29 mouse cellular contexts compared by ENCODE assay signal in the genomic region with DNA sequence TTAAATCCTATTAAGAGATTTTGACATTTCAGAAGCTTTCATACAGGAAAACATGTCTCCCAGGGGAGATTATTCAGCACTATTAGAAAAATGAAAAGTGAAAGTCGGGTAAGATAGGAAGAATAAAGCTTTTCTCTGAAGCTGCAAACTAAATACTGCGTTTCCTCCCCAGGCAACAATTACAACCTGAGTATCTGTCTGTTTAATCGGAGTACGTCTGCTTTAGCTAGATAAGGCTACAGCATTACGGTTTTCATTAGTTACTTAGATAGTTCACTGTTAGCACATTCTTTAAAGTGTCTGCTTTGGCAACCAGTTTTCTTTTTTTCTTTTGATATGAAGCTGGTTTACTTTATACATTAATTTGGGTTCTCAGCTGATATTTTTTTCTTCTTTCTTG. TPM values are rescaled to one million over a fixed set of nuclear protein-coding genes. Genes with fewer than 3 reads are reported as not detected.
A peak's percentile ranks its signal among the peaks of the same experiment; 100 is the strongest.
DNase-seq lines count a peak whose midpoint lies in the region; ATAC-seq and TF ChIP-seq lines count a peak whose summit lies in the region.
"Had no signal": no experiment of that assay in that cellular context is flagged by ENCODE, and none has a peak within 500 bp of the region (broad histone marks: within the 10 kb centered on the region; RNA-seq: fewer than 3 reads in every experiment).

No protein-coding gene starts in this region.

- H3K4me2 ChIP-seq in liver, embryonic 16.5 days (ENCODE audit: low read depth, low read length): peak overlapping the region; percentile 41; the same call in 1 of the 2 replicates
- H3K4me2 ChIP-seq: heart, embryonic 12.5 days; hindbrain, embryonic 13.5 days; limb, embryonic 12.5 days; lung, embryonic 14.5 days; midbrain, embryonic 15.5 days had no signal

- no peak for DNase-seq in gastrocnemius, adult 2 months
- no peak for DNase-seq in gastrocnemius, adult 8-10 months (ENCODE audit: low spot score in 2 of 2)
- peak; percentile 15 for DNase-seq in 416B (ENCODE audit: low read depth)
- peak; percentile 66 for DNase-seq in c-Kit-positive CD71-positive TER-119-negative erythroid progenitor cells, embryonic 14.5 days (ENCODE audit: low read depth)
- no peak for DNase-seq in lung, postnatal 4 days
- no peak for DNase-seq in ovary, postnatal 10 days (ENCODE audit: low spot score)
- no peak for DNase-seq in heart, postnatal 36 days
- DNase-seq: adrenal gland, postnatal 14 days; cerebellum, adult 2 months; gastrocnemius, postnatal 25 days; heart, postnatal 14 days; kidney, postnatal 4 days; lung, embryonic 14.5 days; lung, postnatal 36 days; thymus, postnatal 36 days had no signal

- H3K27ac ChIP-seq in gastrocnemius, adult 2 months: 0 out of 2 replicates have a peak overlapping the region, but pooled peaks have one; percentile 20
- peak overlapping the region; percentile 58; the same call in 1 of the 2 replicates for H3K27ac ChIP-seq in liver, embryonic 16.5 days (ENCODE audit: low read length)
- H3K27ac ChIP-seq: embryonic facial prominence, embryonic 10.5 days; hindbrain, embryonic 13.5 days; limb, embryonic 12.5 days; midbrain, embryonic 15.5 days had no signal

- peak overlapping the region; percentile 3; the same call in 1 of the 2 replicates for H3K4me3 ChIP-seq in gastrocnemius, adult 2 months
- H3K4me3 ChIP-seq in liver, embryonic 16.5 days (ENCODE audit: low read depth, low read length): no peak overlapping the region
- H3K4me3 ChIP-seq: embryonic facial prominence, embryonic 10.5 days; heart, embryonic 12.5 days; hindbrain, embryonic 13.5 days; limb, embryonic 12.5 days; midbrain, embryonic 15.5 days; myocyte had no signal

- ATAC-seq in liver, embryonic 16.5 days (ENCODE audit: low read depth): peak; percentile 31; the same call in 1 of the 2 replicates
- ATAC-seq: forebrain, embryonic 14.5 days; midbrain, embryonic 15.5 days had no signal

- peaks cover 15% of the 10 kb centered on the region for H3K36me3 ChIP-seq in liver, embryonic 16.5 days (ENCODE audit: control insufficient read depth, insufficient read depth)

- intact Hi-C loops in gastrocnemius, adult 2 months (cut with DNase I): no loop called here
- intact Hi-C loops in heart, postnatal 36 days (cut with DNase I): no loop called here

- no peak for TF ChIP-seq CTCF in gastrocnemius, adult 2 months (IDR thresholded peaks at IDR 0.05)

- H3K27me3 ChIP-seq in liver, embryonic 16.5 days (ENCODE audit: control insufficient read depth, insufficient read depth, low read depth, low read length): no peaks in the 10 kb centered on the region
- H3K27me3 ChIP-seq: heart, embryonic 12.5 days; hindbrain, embryonic 13.5 days; limb, embryonic 12.5 days; midbrain, embryonic 15.5 days had no signal

- WGBS in liver, embryonic 16.5 days (ENCODE audit: insufficient replicate concordance): 22% methylated on average over 5 of the region's 5 CpGs

- no peak overlapping the region; the same call in 1 of the 2 replicates for H3K9ac ChIP-seq in liver, embryonic 16.5 days (ENCODE audit: low read depth, low read length)
- H3K9ac ChIP-seq: hindbrain, embryonic 13.5 days; limb, embryonic 12.5 days; lung, embryonic 14.5 days; midbrain, embryonic 15.5 days had no signal

- H3K9me3 ChIP-seq in liver, embryonic 16.5 days (replicated peaks; ENCODE audit: control insufficient read depth, low read length): no peaks in the 10 kb centered on the region
- H3K9me3 ChIP-seq: embryonic facial prominence, embryonic 10.5 days; heart, embryonic 12.5 days; hindbrain, embryonic 13.5 days; limb, embryonic 12.5 days; midbrain, embryonic 15.5 days had no signal

- H3K4me1 ChIP-seq in liver, embryonic 16.5 days (ENCODE audit: control insufficient read depth, low read depth, low read length): peaks cover 32% of the 10 kb centered on the region

RNA-seq across cellular contexts. Expression of a gene that starts 4.9 kb away (rescaled TPM):
- total RNA-seq in gastrocnemius, adult 2 months (2021): 10 to 100 TPM; 93.2 to 98.3 TPM
- 10 to 100 TPM; 71.8 to 91.6 (median 87.9) TPM for total RNA-seq in gastrocnemius, adult 8-10 months (2022)
- polyA plus RNA-seq in liver, embryonic 16.5 days (2015; fragmentation: Nextera tagmentation; extraction: Ambion mirVana): 222 and 248 TPM in 2 replicates
- total RNA-seq in heart, postnatal 36 days (2021): 100 to 1,000 TPM; 116 to 125 TPM

RNA-seq across cellular contexts. Expression of a gene that starts 53.7 kb away (rescaled TPM):
- not detected for total RNA-seq in gastrocnemius, adult 2 months (2021)
- total RNA-seq in gastrocnemius, adult 8-10 months (2022): not detected
- not detected in 2 replicates for polyA plus RNA-seq in liver, embryonic 16.5 days (2015; fragmentation: Nextera tagmentation; extraction: Ambion mirVana)
- total RNA-seq in heart, postnatal 36 days (2021): not detected
- total RNA-seq: adrenal gland, postnatal 14 days; gastrocnemius, postnatal 25 days; heart, postnatal 14 days; layer of hippocampus, postnatal 14 days had no signal
- polyA plus RNA-seq: activated CD4-positive, CD25-positive, alpha-beta regulatory T cell, adult 4 months; cerebellum, adult 2 months; embryonic facial prominence, embryonic 10.5 days; heart, embryonic 12.5 days; intestine, embryonic 14.5 days; kidney, embryonic 14.5 days; limb, embryonic 12.5 days; lung, embryonic 14.5 days; neural tube, embryonic 14.5 days; stomach, embryonic 14.5 days had no signal

Comparison
In these comparisons a context has a peak if more than half of its experiments do, and no peak if none do; other contexts are left out.
1. DNase-seq: peak in 416B (single experiment) and c-Kit-positive CD71-positive TER-119-negative erythroid progenitor cells, embryonic 14.5 days (single experiment); none in gastrocnemius, adult 2 months (single experiment), gastrocnemius, adult 8-10 months (0 of 2), lung, postnatal 4 days (0 of 2), ovary, postnatal 10 days (single experiment) and heart, postnatal 36 days (0 of 2).